Mouse (Mus musculus) kidney, embryonic 14.5 days (tissue): ENCODE results near the gene Hcrtr1. TPM values are rescaled to one million over a fixed set of nuclear protein-coding genes. Genes with fewer than 3 reads are reported as not detected.

Source experiments
- ATAC-seq: fragments of 200-750 bp; cut with Nextera tagmentation; 2 replicates; pipeline ENCODE4 v1.8.0; 2017; ENCODE audit warnings: moderate number of reproducible peaks, mild to moderate bottlenecking, moderate TSS enrichment, moderate library complexity; ENCODE audit not compliant: low FRiP score, low TSS enrichment
- H3K27ac ChIP-seq: fragments of 300-500 bp; sonication (generic); 2 replicates; pipeline ENCODE4 v1.5.1; 2014; ENCODE audit warnings: low read depth, mild to moderate bottlenecking, low read length, moderate library complexity, mixed read lengths
- H3K27me3 ChIP-seq: fragments of 300-500 bp; sonication (generic); 2 replicates; pipeline ENCODE4 v1.6.1; 2014; ENCODE audit warnings: mild to moderate bottlenecking, low read length; ENCODE audit not compliant: control insufficient read depth, insufficient read depth
- H3K36me3 ChIP-seq: fragments of 300-500 bp; sonication (generic); 2 replicates; pipeline ENCODE4 v1.6.1; 2014; ENCODE audit warnings: low read length, mixed read lengths; ENCODE audit not compliant: control insufficient read depth, insufficient read depth
- H3K4me1 ChIP-seq: fragments of 300-500 bp; sonication (generic); 2 replicates; pipeline ENCODE4 v1.6.1; 2014; ENCODE audit warnings: low read length, mixed read lengths; ENCODE audit not compliant: control insufficient read depth, insufficient read depth
- H3K4me2 ChIP-seq: fragments of 300-500 bp; sonication (generic); replicated peaks from 2 replicates; pipeline ENCODE4 v1.6.1; 2014; ENCODE audit warnings: low read depth, mild to moderate bottlenecking, low read length
- H3K4me3 ChIP-seq: fragments of 300-500 bp; sonication (generic); 2 replicates; pipeline ENCODE4 v1.5.1; 2014; ENCODE audit warnings: mild to moderate bottlenecking, low read length
- H3K9ac ChIP-seq: fragments of 300-500 bp; sonication (generic); 2 replicates; pipeline ENCODE4 v1.6.1; 2014; ENCODE audit warnings: low read depth, mild to moderate bottlenecking, low read length, moderate library complexity
- H3K9me3 ChIP-seq: fragments of 300-500 bp; sonication (generic); 2 replicates; pipeline ENCODE4 v1.6.1; 2016; ENCODE audit warnings: low read length; ENCODE audit not compliant: control insufficient read depth
- WGBS: fragments of 180-500 bp; shearing (Covaris S2); extraction: QIAGEN DNeasy Blood & Tissue Kit; methylation state at CpG from one replicate; pipeline ENCODE4 v1.1.7; 2014; 5-methylcytosine and 5-hydroxymethylcytosine counted together
- polyA plus RNA-seq: library from polyadenylated mRNA; unstranded; fragments of >200 nt; fragmentation: Nextera tagmentation; extraction: Ambion mirVana; gene quantifications from 2 replicates; pipeline ENCODE4 v1.2.1, GENCODE M21; 2014

The Hcrtr1 gene
- polyA plus RNA-seq, 1 experiment from 2014 or later, result not detected

DNA sequence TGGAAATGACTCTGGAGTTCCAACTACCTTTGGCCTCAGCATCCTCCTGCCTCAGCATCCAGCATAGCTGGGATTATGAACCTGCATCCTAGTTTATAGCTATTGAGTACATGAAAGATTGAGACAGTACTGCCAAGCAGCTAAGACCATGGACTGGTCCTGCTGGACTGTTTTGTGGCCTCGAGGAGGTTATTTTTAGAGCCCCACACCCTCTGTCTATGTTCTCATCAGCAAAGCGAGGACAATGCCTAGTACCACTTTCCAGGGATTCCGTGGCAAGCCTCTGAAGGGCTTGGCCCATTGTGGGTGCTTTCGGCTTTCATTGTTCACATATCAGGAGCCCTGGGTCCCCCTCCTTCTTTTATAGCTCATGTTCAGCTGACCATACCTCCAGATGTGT, 31.2 kb upstream of the Hcrtr1 start:
- H3K9ac ChIP-seq, result no peak overlapping the region
- 87% methylated on average over 4 of the region's 4 CpGs for WGBS
- H3K27me3 ChIP-seq, result peaks cover 11% of the 10 kb centered on the region
- no peaks in the 10 kb centered on the region for H3K36me3 ChIP-seq
- H3K27ac ChIP-seq, result no peak overlapping the region
- H3K4me1 ChIP-seq, result peaks cover 50% of the 10 kb centered on the region
- ATAC-seq, result no peak
- no peak overlapping the region for H3K4me2 ChIP-seq
- H3K4me3 ChIP-seq, result no peak overlapping the region
- H3K9me3 ChIP-seq, result no peaks in the 10 kb centered on the region

DNA sequence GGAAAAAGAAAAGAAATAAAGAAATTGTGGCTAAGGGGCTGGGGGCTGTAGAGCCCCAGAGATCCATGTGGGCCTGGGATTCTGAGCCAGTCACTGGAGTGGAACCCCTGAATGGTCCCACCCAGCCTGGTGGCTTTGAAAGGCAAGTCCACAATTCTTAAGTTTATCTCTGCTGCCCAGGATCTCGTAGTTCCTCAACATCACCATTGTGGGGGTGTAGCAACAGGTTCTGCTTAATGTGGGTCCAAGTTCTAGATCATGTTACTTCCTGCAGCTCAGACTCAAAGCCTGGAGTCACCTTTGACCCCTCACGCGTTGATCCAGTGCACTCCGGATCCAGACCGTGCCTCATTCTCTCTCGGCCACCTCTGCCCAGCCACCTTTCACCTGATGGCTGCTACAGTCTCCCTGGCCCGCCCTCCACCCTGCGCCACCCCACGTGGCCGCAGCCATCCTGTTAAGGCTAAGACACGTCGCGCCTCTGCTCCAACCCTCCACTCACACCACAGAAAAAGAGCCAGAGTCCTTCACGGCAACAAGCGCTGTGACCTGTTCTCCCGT, 30.3 kb upstream of the Hcrtr1 start:
- H3K27ac ChIP-seq, result no peak overlapping the region
- ATAC-seq, result no peak
- no peaks in the 10 kb centered on the region for H3K9me3 ChIP-seq
- no peaks in the 10 kb centered on the region for H3K36me3 ChIP-seq
- peaks cover 9% of the 10 kb centered on the region for H3K27me3 ChIP-seq
- 66% methylated on average over 16 of the region's 16 CpGs for WGBS
- peaks cover 41% of the 10 kb centered on the region for H3K4me1 ChIP-seq
- no peak overlapping the region for H3K4me2 ChIP-seq
- no peak overlapping the region for H3K9ac ChIP-seq
- H3K4me3 ChIP-seq, result no peak overlapping the region

DNA sequence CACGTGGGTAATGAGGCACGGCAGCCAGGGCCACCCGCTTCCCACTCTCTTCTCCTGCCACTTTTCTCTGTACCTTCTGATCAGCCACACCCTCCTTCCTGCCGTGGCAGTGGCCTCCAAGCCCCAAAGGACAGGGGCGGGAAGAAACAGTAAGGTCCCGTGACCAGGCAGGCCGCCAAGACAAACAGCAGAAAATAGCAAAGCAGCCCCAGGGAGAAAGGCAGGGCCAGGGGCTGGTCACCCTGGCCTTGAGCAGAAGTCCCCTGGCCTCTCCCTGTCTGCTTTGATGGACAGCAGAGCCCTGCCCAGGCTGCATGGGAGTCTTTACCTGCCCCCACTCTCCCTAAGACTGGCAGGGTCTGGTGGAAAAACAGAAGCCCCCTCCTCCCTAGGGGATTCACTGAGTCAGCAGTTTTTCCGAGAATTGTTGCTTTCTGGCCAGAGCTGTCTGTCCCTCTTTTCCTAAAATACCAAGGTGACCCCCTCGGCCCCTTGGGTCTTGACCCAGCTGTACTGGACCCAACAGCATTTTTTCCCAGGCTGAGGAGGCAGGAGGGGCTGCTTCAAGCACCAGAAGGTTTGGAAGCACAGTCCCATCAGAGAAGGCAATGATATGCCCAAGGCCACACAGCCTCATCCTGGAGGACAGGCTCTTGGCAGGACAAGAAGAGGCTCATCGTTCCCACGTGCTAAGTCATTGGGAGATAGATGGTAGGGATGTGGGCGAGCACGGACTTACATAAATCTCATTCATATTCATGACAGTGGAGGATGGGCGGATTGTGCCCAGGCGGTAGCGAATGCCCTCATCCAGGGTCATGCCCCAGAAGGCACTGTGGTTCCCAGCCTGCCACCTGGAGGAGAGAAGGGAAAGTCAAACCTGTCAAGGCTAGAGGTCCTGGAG, 29.4 kb upstream of the Hcrtr1 start:
- no peak overlapping the region for H3K9ac ChIP-seq
- no peaks in the 10 kb centered on the region for H3K9me3 ChIP-seq
- 28% methylated on average over 16 of the region's 16 CpGs for WGBS
- H3K4me2 ChIP-seq, result peak overlapping the region; percentile 21; the same call in 1 of the 2 replicates
- peaks cover 38% of the 10 kb centered on the region for H3K4me1 ChIP-seq
- ATAC-seq, result peak; percentile 65
- peak overlapping the region; percentile 37; the same call in 1 of the 2 replicates for H3K27ac ChIP-seq
- H3K27me3 ChIP-seq, result no peaks in the 10 kb centered on the region
- no peaks in the 10 kb centered on the region for H3K36me3 ChIP-seq
- H3K4me3 ChIP-seq, result no peak overlapping the region

GRCm38 (mm10) chr4:130167814-130168213, 28.7 kb upstream of the Hcrtr1 start:
- WGBS, result 22% methylated on average over 9 of the region's 9 CpGs
- H3K4me3 ChIP-seq, result no peak overlapping the region
- H3K4me2 ChIP-seq, result peak overlapping the region; percentile 21
- no peak; the same call in 1 of the 2 replicates for ATAC-seq
- H3K36me3 ChIP-seq, result no peaks in the 10 kb centered on the region
- no peak overlapping the region for H3K9ac ChIP-seq
- no peaks in the 10 kb centered on the region for H3K27me3 ChIP-seq
- no peaks in the 10 kb centered on the region for H3K9me3 ChIP-seq
- peaks cover 41% of the 10 kb centered on the region for H3K4me1 ChIP-seq
- H3K27ac ChIP-seq, result no peak overlapping the region

DNA sequence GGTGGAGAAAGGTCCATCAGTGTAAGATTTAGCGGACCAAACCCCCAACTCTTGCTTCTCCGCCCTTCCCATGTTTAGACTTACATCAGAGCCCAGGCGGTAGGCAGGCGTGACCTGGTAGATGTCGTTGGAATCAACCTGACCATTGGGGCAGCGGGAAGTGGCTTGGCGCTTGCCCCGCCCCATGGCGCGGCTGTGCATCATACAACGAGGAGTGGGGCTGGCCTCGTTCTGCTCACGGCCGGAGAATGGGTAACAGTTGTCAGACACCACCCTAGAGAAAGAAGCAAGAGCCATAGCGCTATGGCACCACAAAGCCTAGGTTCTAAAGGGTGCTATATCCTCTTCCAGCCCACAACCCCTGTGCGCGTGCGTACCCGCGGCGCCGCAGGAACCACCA, 28.2 kb upstream of the Hcrtr1 start:
- ATAC-seq, result no peak
- H3K4me1 ChIP-seq, result peaks cover 36% of the 10 kb centered on the region

DNA sequence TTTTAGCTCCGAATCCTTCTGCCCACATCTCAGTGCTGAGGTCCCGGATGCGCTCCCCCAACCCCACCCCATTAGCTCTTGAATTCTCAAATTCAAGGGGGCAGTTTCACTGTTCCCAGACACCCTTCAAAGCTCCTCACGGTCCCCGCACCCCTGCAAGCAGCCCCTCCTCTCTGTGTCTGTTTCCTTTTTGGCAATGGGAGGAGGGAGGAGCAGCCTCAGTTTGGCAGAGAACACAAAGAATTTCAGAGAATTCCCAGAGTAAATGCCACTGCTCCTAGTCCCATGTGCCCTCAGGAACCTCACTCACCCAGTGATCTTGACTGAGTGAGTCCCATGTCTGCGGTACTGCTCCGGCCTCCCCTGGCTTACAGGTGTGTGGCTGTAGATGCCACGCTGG, 27.4 kb upstream of the Hcrtr1 start:
- no peaks in the 10 kb centered on the region for H3K9me3 ChIP-seq
- no peak for ATAC-seq
- H3K4me2 ChIP-seq, result no peak overlapping the region
- no peak overlapping the region for H3K27ac ChIP-seq
- no peaks in the 10 kb centered on the region for H3K36me3 ChIP-seq
- no peak overlapping the region for H3K4me3 ChIP-seq
- no peak overlapping the region for H3K9ac ChIP-seq
- WGBS, result 75% methylated on average over 8 of the region's 8 CpGs
- H3K4me1 ChIP-seq, result peaks cover 29% of the 10 kb centered on the region
- 0 out of 2 replicates have a peak, but pooled peaks cover 4% of the 10 kb centered on the region for H3K27me3 ChIP-seq

More for the DNA sequence above, 28.2 kb upstream of the Hcrtr1 start:
- Histone ChIP-seq H3K36me3 (no peaks in the 10 kb centered on the region), H3K4me2 (peak overlapping the region; percentile 18; the same call in 1 of the 2 replicates), H3K27ac (no peak overlapping the region), H3K27me3 (0 out of 2 replicates have a peak, but pooled peaks cover 3% of the 10 kb centered on the region), H3K9ac (no peak overlapping the region), H3K4me3 (no peak overlapping the region), H3K9me3 (no peaks in the 10 kb centered on the region)
- WGBS, result 63% methylated on average over 22 of the region's 22 CpGs

- no peak for ATAC-seq
- Histone ChIP-seq H3K9me3 (no peaks in the 10 kb centered on the region), H3K4me2 (no peak overlapping the region), H3K27ac (no peak overlapping the region), H3K9ac (no peak overlapping the region), H3K36me3 (no peaks in the 10 kb centered on the region), H3K4me1 (peaks cover 28% of the 10 kb centered on the region), H3K4me3 (no peak overlapping the region), H3K27me3 (0 out of 2 replicates have a peak, but pooled peaks cover 4% of the 10 kb centered on the region)
- 76% methylated on average over 18 of the region's 18 CpGs for WGBS
Observed at GRCm38 (mm10) chr4:130166061-130166460, 26.9 kb upstream of the Hcrtr1 start.

- Histone ChIP-seq H3K27ac (no peak overlapping the region), H3K27me3 (0 out of 2 replicates have a peak, but pooled peaks cover 4% of the 10 kb centered on the region), H3K9me3 (no peaks in the 10 kb centered on the region), H3K4me2 (no peak overlapping the region), H3K4me1 (peaks cover 25% of the 10 kb centered on the region), H3K4me3 (no peak overlapping the region), H3K9ac (no peak overlapping the region), H3K36me3 (no peaks in the 10 kb centered on the region)
- ATAC-seq, result no peak
- WGBS, result 82% methylated on average over 6 of the region's 6 CpGs
Observed at GRCm38 (mm10) chr4:130164121-130164520, 25.0 kb upstream of the Hcrtr1 start.
